Mouse (Mus musculus): ENCODE data around the gene Ganc. TPM values are rescaled to one million over a fixed set of nuclear protein-coding genes. Genes with fewer than 3 reads are reported as not detected.
A peak's percentile ranks its signal among the peaks of the same experiment; 100 is the strongest.

Gene Ganc
- polyA plus RNA-seq, 1 experiment = 26.9 TPM

DNA sequence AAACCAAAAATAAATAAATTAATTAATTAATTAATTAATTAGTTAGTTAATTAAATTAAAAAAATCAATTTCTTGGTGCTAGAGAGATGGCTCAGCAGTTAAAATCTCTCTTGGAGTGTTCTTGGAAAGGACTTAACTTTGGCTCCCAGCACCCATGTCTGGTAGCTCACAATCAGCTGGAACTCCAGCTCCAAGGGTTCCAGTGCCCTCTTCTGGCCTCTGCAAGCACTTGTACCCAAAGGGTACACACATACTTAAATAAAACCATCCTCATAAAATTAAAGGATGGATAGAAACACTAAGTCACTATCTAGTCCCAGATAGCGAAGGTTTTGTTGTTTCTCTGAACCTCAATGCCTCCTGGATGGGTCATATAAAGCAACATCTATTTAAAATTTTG lies 43.6 kb downstream of the Ganc start:
- no peak for DNase-seq
- WGBS = 100% methylated on average over 1 of the region's 1 CpGs
- Histone ChIP-seq H3K36me3 (ENCODE audit: control insufficient read depth, insufficient read depth, low read length) (peaks cover 3% of the 10 kb centered on the region), H3K27me3 (replicated peaks; ENCODE audit: control insufficient read depth, insufficient read depth, low read length) (no peaks in the 10 kb centered on the region), H3K27ac (ENCODE audit: insufficient read depth, low read depth, low read length) (no peak overlapping the region), H3K4me1 (ENCODE audit: control insufficient read depth, insufficient read depth, low read length) (no peaks in the 10 kb centered on the region), H3K4me3 (ENCODE audit: insufficient read depth, low read depth, low read length) (no peak overlapping the region)
- 0 out of 2 replicates have a peak, but pooled peaks have one; percentile 23 for TF ChIP-seq CTCF (conservative IDR thresholded peaks at IDR 0.05; ENCODE audit: insufficient read depth, insufficient read length, low read depth, low read length)
- no peak for TF ChIP-seq POLR2A (IDR thresholded peaks at IDR 0.05; ENCODE audit: low read depth, low read length)

DNA sequence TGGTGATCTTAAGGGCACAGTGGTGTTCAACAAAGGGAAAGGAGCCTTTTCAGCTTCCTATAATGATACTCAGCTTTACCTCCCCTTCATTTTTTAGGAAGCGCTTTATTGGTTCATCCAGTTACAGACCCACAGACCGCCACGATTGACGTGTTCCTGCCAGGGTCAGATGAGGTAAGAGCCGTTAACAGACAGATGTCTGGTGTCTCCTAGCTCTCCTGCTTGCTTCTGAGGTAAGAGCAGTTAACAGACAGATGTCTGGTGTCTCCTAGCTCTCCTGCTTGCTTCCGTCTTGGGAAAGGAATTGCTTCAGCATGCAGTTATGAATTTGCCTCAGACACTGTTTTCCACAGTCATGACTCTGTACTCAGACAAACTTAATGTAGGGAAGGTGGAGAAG lies 47.0 kb downstream of the Ganc start:
- 76% methylated on average over 6 of the region's 6 CpGs for WGBS
- DNase-seq = no peak

DNA sequence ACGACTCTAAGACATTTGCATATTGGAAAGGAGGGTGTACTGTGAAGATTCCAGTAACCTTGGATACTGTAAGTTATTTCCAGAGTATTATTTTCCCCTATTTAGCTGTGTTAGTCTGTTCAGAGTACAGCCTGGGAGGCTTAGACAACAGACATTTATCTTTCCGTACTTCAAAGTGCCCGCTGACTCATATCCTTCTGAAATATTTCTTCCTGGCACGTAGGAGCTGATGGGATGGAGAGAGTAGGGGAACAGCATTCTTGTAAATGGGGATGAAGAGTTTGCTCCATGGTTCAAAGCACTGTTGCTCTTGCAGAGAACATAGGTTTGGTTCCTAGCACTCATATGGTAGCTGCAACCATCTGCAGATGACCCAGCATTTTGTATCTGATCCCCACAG lies 48.9 kb downstream of the Ganc start:
- no peak for DNase-seq
- Histone ChIP-seq H3K27me3 (replicated peaks; ENCODE audit: control insufficient read depth, insufficient read depth, low read length) (no peaks in the 10 kb centered on the region), H3K27ac (ENCODE audit: insufficient read depth, low read depth, low read length) (no peak overlapping the region), H3K4me3 (ENCODE audit: insufficient read depth, low read depth, low read length) (no peak overlapping the region), H3K4me1 (ENCODE audit: control insufficient read depth, insufficient read depth, low read length) (0 out of 2 replicates have a peak, but pooled peaks cover 3% of the 10 kb centered on the region), H3K36me3 (ENCODE audit: control insufficient read depth, insufficient read depth, low read length) (peaks cover 9% of the 10 kb centered on the region)
- 54% methylated on average over 4 of the region's 4 CpGs for WGBS
- TF ChIP-seq CTCF (conservative IDR thresholded peaks at IDR 0.05; ENCODE audit: insufficient read depth, insufficient read length, low read depth, low read length) = no peak
- no peak for TF ChIP-seq POLR2A (IDR thresholded peaks at IDR 0.05; ENCODE audit: low read depth, low read length)

More for the DNA sequence above, 47.0 kb downstream of the Ganc start:
- no peak overlapping the region for H3K27ac ChIP-seq (ENCODE audit: insufficient read depth, low read depth, low read length)
- H3K4me3 ChIP-seq (ENCODE audit: insufficient read depth, low read depth, low read length) = no peak overlapping the region
- H3K27me3 ChIP-seq (replicated peaks; ENCODE audit: control insufficient read depth, insufficient read depth, low read length) = no peaks in the 10 kb centered on the region
- H3K4me1 ChIP-seq (ENCODE audit: control insufficient read depth, insufficient read depth, low read length) = 0 out of 2 replicates have a peak, but pooled peaks cover 3% of the 10 kb centered on the region
- TF ChIP-seq POLR2A (IDR thresholded peaks at IDR 0.05; ENCODE audit: low read depth, low read length) (no peak), CTCF (conservative IDR thresholded peaks at IDR 0.05; ENCODE audit: insufficient read depth, insufficient read length, low read depth, low read length) (no peak)
- H3K36me3 ChIP-seq (ENCODE audit: control insufficient read depth, insufficient read depth, low read length) = peaks cover 6% of the 10 kb centered on the region

- TF ChIP-seq CTCF (conservative IDR thresholded peaks at IDR 0.05; ENCODE audit: insufficient read depth, insufficient read length, low read depth, low read length) = no peak
Measured at GRCm38 (mm10) chr2:120454987-120455386, 51.3 kb downstream of the Ganc start.

DNA sequence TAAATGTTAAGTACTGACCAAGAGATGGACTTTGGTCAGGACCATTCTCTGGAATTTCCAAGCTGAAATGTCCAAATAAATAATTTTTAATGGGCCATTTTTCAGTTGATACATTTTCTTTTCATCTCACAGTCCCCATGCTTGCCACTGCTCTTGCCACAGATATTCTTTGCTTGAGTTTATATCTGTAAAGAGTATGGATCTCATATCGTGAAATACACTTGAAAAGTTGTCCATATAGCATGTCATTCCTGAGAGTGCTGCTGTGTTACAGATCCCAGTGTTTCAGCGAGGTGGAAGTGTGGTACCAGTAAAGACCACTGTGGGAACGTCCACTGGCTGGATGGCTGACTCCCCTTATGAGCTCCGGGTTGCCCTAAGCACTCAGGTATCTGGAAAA lies 52.0 kb downstream of the Ganc start, which contains the start of gene Capn3:
Gene Capn3 (plus strand): TSS at position 301 of the 400 bp plus-strand sequence.
- 65% methylated on average over 4 of the region's 4 CpGs for WGBS
- Histone ChIP-seq H3K4me3 (ENCODE audit: insufficient read depth, low read depth, low read length) (no peak within 1 kb of the TSS), H3K27ac (ENCODE audit: insufficient read depth, low read depth, low read length) (peak within 1 kb of the TSS; percentile 35; the same call in 1 of the 2 replicates), H3K27me3 (replicated peaks; ENCODE audit: control insufficient read depth, insufficient read depth, low read length) (no peaks in the 10 kb centered on the region), H3K36me3 (ENCODE audit: control insufficient read depth, insufficient read depth, low read length) (peaks cover 10% of the 10 kb centered on the region), H3K4me1 (ENCODE audit: control insufficient read depth, insufficient read depth, low read length) (0 out of 2 replicates have a peak, but pooled peaks cover 3% of the 10 kb centered on the region)
- no peak for TF ChIP-seq CTCF (conservative IDR thresholded peaks at IDR 0.05; ENCODE audit: insufficient read depth, insufficient read length, low read depth, low read length)
- no peak for TF ChIP-seq POLR2A (IDR thresholded peaks at IDR 0.05; ENCODE audit: low read depth, low read length)
- no peak for DNase-seq

More at GRCm38 (mm10) chr2:120454987-120455386, 51.3 kb downstream of the Ganc start:
- Histone ChIP-seq H3K4me1 (ENCODE audit: control insufficient read depth, insufficient read depth, low read length) (0 out of 2 replicates have a peak, but pooled peaks cover 3% of the 10 kb centered on the region), H3K27me3 (replicated peaks; ENCODE audit: control insufficient read depth, insufficient read depth, low read length) (no peaks in the 10 kb centered on the region), H3K27ac (ENCODE audit: insufficient read depth, low read depth, low read length) (no peak overlapping the region), H3K4me3 (ENCODE audit: insufficient read depth, low read depth, low read length) (no peak overlapping the region), H3K36me3 (ENCODE audit: control insufficient read depth, insufficient read depth, low read length) (peaks cover 9% of the 10 kb centered on the region)
- WGBS = 80% methylated on average over 2 of the region's 2 CpGs
- no peak for DNase-seq

DNA sequence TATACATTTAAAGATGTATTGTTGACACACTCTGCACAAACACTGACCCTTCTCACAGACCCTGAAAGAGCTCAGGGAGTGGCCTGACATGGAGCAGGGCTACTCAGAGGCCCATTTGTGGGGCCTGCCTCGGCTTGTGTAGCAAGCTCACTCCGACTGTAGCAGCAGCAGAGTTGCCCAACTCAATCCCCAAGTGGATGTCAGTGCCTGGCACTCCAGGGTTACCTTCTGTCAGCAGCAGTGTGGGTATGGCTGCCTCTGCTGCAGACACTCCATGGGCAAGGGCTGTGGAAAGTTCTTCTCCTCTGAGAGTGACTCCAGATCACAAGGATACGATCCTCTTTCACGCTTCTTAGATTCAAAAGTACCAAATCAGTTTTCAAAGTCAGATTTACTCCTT lies 56.5 kb downstream of the Ganc start:
- TF ChIP-seq CTCF (conservative IDR thresholded peaks at IDR 0.05; ENCODE audit: insufficient read depth, insufficient read length, low read depth, low read length) = no peak
- TF ChIP-seq POLR2A (IDR thresholded peaks at IDR 0.05; ENCODE audit: low read depth, low read length) = no peak
- WGBS = 91% methylated on average over 4 of the region's 4 CpGs
- no peaks in the 10 kb centered on the region for H3K27me3 ChIP-seq (replicated peaks; ENCODE audit: control insufficient read depth, insufficient read depth, low read length)
- no peaks in the 10 kb centered on the region for H3K4me1 ChIP-seq (ENCODE audit: control insufficient read depth, insufficient read depth, low read length)
- peaks cover 5% of the 10 kb centered on the region for H3K36me3 ChIP-seq (ENCODE audit: control insufficient read depth, insufficient read depth, low read length)
- H3K4me3 ChIP-seq (ENCODE audit: insufficient read depth, low read depth, low read length) = no peak overlapping the region
- no peak for DNase-seq
- H3K27ac ChIP-seq (ENCODE audit: insufficient read depth, low read depth, low read length) = no peak overlapping the region

- H3K4me1 ChIP-seq (ENCODE audit: control insufficient read depth, insufficient read depth, low read length) = no peaks in the 10 kb centered on the region
- H3K27me3 ChIP-seq (replicated peaks; ENCODE audit: control insufficient read depth, insufficient read depth, low read length) = no peaks in the 10 kb centered on the region
- no peak for TF ChIP-seq POLR2A (IDR thresholded peaks at IDR 0.05; ENCODE audit: low read depth, low read length)
- TF ChIP-seq CTCF (conservative IDR thresholded peaks at IDR 0.05; ENCODE audit: insufficient read depth, insufficient read length, low read depth, low read length) = no peak
- no peak overlapping the region for H3K4me3 ChIP-seq (ENCODE audit: insufficient read depth, low read depth, low read length)
- DNase-seq = no peak
- WGBS = 85% methylated on average over 7 of the region's 7 CpGs
- no peak overlapping the region for H3K27ac ChIP-seq (ENCODE audit: insufficient read depth, low read depth, low read length)
- H3K36me3 ChIP-seq (ENCODE audit: control insufficient read depth, insufficient read depth, low read length) = peaks cover 2% of the 10 kb centered on the region; the same call in 1 of the 2 replicates
Measured at GRCm38 (mm10) chr2:120463328-120463727, 59.6 kb downstream of the Ganc start.
